Comparison of ENCODE assay signal across 34 mouse cellular contexts in genomic region chr11:63754826-63755225, GRCm38 (mm10).
"Had no signal": no experiment of that assay in that cellular context is flagged by ENCODE, and none has a peak within 500 bp of the region (broad histone marks: within the 10 kb centered on the region; RNA-seq: fewer than 3 reads in every experiment).

No protein-coding gene starts in this region.

- H3K4me1 ChIP-seq: heart, embryonic 10.5 days; hindbrain, embryonic 12.5 days had no signal

- H3K27me3 ChIP-seq: heart, embryonic 12.5 days; heart, embryonic 15.5 days; hindbrain, embryonic 12.5 days; hindbrain, embryonic 13.5 days; hindbrain, embryonic 15.5 days; intestine, embryonic 15.5 days had no signal

- H3K36me3 ChIP-seq: heart, embryonic 10.5 days; heart, embryonic 12.5 days; heart, embryonic 13.5 days; heart, embryonic 15.5 days; hindbrain, embryonic 10.5 days; hindbrain, embryonic 12.5 days; hindbrain, embryonic 13.5 days; hindbrain, embryonic 15.5 days; intestine, embryonic 15.5 days had no signal

- H3K9me3 ChIP-seq: heart, embryonic 10.5 days; heart, embryonic 12.5 days; heart, embryonic 13.5 days; heart, embryonic 15.5 days; hindbrain, embryonic 10.5 days; hindbrain, embryonic 12.5 days; hindbrain, embryonic 13.5 days; hindbrain, embryonic 15.5 days; intestine, embryonic 15.5 days had no signal

- H3K9ac ChIP-seq: heart, embryonic 12.5 days; heart, embryonic 13.5 days; heart, embryonic 15.5 days; hindbrain, embryonic 12.5 days; hindbrain, embryonic 13.5 days; hindbrain, embryonic 14.5 days; hindbrain, embryonic 15.5 days; intestine, embryonic 15.5 days had no signal

- ATAC-seq: hindbrain, embryonic 16.5 days; hindbrain, postnatal 0 days; inflammation-experienced regulatory T-cells, adult 6 months; intestine, embryonic 15.5 days; intestine, embryonic 16.5 days; intestine, postnatal 0 days had no signal

- H3K4me3 ChIP-seq: heart, embryonic 10.5 days; heart, embryonic 12.5 days; heart, embryonic 13.5 days; heart, embryonic 15.5 days; hindbrain, embryonic 10.5 days; hindbrain, embryonic 12.5 days; hindbrain, embryonic 13.5 days; hindbrain, embryonic 15.5 days; intestine, embryonic 15.5 days; layer of hippocampus, adult 2 months; left cerebral cortex, adult 2 months had no signal

- H3K27ac ChIP-seq: heart, embryonic 10.5 days; heart, embryonic 13.5 days; heart, embryonic 15.5 days; hindbrain, embryonic 10.5 days; hindbrain, embryonic 12.5 days; hindbrain, embryonic 13.5 days; hindbrain, embryonic 14.5 days; hindbrain, embryonic 15.5 days; hindbrain, postnatal 0 days; intestine, embryonic 15.5 days; kidney, postnatal 0 days; layer of hippocampus, adult 2 months; left cerebral cortex, adult 2 months had no signal

- H3K4me2 ChIP-seq: heart, embryonic 11.5 days; heart, embryonic 12.5 days; heart, embryonic 13.5 days; heart, embryonic 15.5 days; hindbrain, embryonic 12.5 days; hindbrain, embryonic 13.5 days; hindbrain, embryonic 14.5 days; hindbrain, embryonic 15.5 days; intestine, embryonic 15.5 days had no signal

- DNase-seq: heart, postnatal 10 days; heart, postnatal 14 days; heart, postnatal 36 days; heart, postnatal 4 days; kidney, adult 11 months; kidney, adult 2 months; kidney, adult 8-10 months; kidney, adult 9 months; kidney, postnatal 10 days; kidney, postnatal 14 days; kidney, postnatal 25 days; kidney, postnatal 36 days; kidney, postnatal 4 days; layer of hippocampus, adult 9-11 months; layer of hippocampus, postnatal 36 days had no signal
